Mouse (Mus musculus): ENCODE results near the gene Qrfp. TPM values are rescaled to one million over a fixed set of nuclear protein-coding genes. Genes with fewer than 3 reads are reported as not detected.

Qrfp gene
- polyA plus RNA-seq (2012; ENCODE audit: insufficient read depth, insufficient read length, missing spikeins), result not detected in 2 replicates

DNA sequence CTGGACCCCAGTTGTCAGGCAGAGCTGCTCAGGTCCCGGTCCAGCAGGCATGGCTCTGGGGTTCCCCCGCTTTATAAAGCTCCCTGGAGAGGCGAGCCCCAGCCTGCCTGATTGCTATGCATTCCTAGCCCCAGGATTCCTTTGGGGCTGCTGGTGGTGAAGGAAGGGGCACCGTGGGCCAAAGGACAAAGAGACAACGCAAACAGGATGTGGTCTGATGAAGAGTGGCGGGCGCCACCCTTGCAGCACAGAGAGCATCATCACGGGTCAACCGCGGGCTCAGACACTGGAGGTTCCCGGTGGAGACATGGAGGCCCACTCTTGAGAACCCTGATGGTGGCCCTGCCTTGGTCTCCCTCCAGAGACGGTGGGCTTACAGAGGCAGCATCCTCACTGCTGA is at the start of gene Qrfp:
TSS of gene Qrfp (minus strand) at position 137 of the 400 bp plus-strand sequence.
- Histone ChIP-seq H3K4me3 (ENCODE audit: insufficient read depth, low read length) (no peak within 1 kb of the TSS), H3K27ac (ENCODE audit: insufficient read depth, low read depth, low read length) (no peak within 1 kb of the TSS), H3K4me1 (ENCODE audit: control insufficient read depth, insufficient read depth, low read length) (no peaks in the 10 kb centered on the region)
- TF ChIP-seq CTCF (IDR thresholded peaks at IDR 0.05; ENCODE audit: low read depth, low read length), result no peak
- no peak for TF ChIP-seq POLR2A (IDR thresholded peaks at IDR 0.05; ENCODE audit: borderline replicate concordance, low read depth, low read length)

DNA sequence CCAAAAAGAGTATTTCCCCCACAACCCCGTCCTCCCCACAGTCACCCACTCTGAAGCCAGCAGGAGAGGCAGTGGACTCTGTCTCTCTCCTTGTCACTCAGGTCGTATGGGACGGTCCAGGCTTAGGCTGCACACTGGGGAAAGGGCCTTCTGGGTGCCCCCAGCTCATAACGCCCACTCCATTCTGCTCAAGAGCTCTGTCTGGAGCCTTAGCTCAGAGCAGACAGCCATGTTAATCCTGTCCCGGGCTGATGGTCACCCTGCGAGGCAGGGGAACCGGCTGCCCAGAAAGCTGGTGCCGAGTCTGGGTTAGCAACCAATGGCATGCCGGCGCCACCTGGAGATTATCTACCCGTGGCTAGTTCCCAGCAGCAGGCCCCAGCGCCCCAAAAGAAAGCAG is 48.1 kb upstream of the Qrfp start:
- H3K4me1 ChIP-seq (ENCODE audit: control insufficient read depth, insufficient read depth, low read length), result no peaks in the 10 kb centered on the region
- no peak overlapping the region for H3K4me3 ChIP-seq (ENCODE audit: insufficient read depth, low read length)
- no peak overlapping the region for H3K27ac ChIP-seq (ENCODE audit: insufficient read depth, low read depth, low read length)
- TF ChIP-seq CTCF (IDR thresholded peaks at IDR 0.05; ENCODE audit: low read depth, low read length), result no peak
- no peak for TF ChIP-seq POLR2A (IDR thresholded peaks at IDR 0.05; ENCODE audit: borderline replicate concordance, low read depth, low read length)

DNA sequence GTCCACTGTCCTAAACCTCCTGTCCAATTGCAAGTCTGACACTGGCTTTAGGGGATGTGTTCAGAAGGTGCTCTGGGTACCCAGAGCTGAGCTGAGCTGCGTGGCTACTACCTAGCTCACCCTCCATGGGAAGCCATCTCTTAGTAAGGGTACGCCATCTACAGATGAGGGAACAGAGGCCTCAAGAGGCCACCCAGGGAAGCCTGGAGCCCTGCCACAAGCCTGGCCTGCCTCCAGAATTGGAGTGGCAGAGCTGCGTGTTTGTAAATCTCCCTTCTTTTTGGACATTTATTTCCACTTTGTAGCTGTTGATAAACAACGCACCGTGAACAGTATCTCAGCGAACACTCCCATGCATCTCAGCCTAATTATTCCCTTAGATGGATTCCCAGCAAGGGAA is 46.8 kb upstream of the Qrfp start:
- TF ChIP-seq CTCF (IDR thresholded peaks at IDR 0.05; ENCODE audit: low read depth, low read length) (no peak), POLR2A (IDR thresholded peaks at IDR 0.05; ENCODE audit: borderline replicate concordance, low read depth, low read length) (no peak)
- no peak overlapping the region for H3K4me3 ChIP-seq (ENCODE audit: insufficient read depth, low read length)
- H3K4me1 ChIP-seq (ENCODE audit: control insufficient read depth, insufficient read depth, low read length), result no peaks in the 10 kb centered on the region
- H3K27ac ChIP-seq (ENCODE audit: insufficient read depth, low read depth, low read length), result no peak overlapping the region

DNA sequence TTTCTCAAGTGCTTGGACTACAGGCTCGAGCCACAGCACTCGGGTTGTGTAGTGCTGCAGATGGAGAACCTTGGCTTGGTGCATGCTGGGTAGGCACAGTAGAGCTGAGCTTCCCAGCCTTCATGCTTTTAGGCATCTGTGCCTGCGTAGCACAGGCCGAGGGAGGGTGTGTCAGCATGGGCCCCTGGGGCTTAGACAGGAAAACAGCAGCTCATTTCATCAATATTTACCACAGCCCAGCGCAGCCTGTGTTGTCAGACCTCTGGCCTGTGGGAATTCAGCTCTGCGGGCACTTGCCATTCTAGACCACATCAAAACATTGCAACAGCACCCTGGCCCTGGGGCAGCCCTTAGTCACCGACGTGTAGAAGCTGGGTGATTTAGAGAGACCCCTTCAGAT is 45.6 kb upstream of the Qrfp start:
- Histone ChIP-seq H3K27ac (ENCODE audit: insufficient read depth, low read depth, low read length) (no peak overlapping the region), H3K4me3 (ENCODE audit: insufficient read depth, low read length) (no peak overlapping the region), H3K4me1 (ENCODE audit: control insufficient read depth, insufficient read depth, low read length) (no peaks in the 10 kb centered on the region)
- TF ChIP-seq CTCF (IDR thresholded peaks at IDR 0.05; ENCODE audit: low read depth, low read length) (no peak), POLR2A (IDR thresholded peaks at IDR 0.05; ENCODE audit: borderline replicate concordance, low read depth, low read length) (no peak)

DNA sequence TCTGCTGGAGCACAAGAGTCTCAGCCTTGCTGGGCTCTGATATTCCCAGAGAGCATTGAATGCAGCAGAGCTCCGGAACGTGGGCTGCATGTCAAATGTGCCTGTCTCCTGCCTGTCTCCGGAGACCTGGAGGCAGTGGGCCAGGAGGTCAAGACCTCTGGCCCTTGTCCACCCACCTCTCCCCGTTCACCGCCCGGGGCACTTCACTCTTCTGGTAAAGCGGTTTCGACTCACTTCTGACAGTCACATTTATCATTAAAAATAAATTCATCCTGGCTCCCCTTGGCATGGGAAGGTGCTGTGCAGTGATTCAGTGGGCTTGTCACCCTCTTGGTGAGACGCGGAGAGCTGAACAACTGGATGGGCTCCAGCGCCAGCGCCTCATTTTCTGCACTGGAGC is 39.8 kb upstream of the Qrfp start:
- no peaks in the 10 kb centered on the region for H3K4me1 ChIP-seq (ENCODE audit: control insufficient read depth, insufficient read depth, low read length)
- no peak for TF ChIP-seq POLR2A (IDR thresholded peaks at IDR 0.05; ENCODE audit: borderline replicate concordance, low read depth, low read length)
- TF ChIP-seq CTCF (IDR thresholded peaks at IDR 0.05; ENCODE audit: low read depth, low read length), result no peak
- H3K27ac ChIP-seq (ENCODE audit: insufficient read depth, low read depth, low read length), result no peak overlapping the region
- no peak overlapping the region for H3K4me3 ChIP-seq (ENCODE audit: insufficient read depth, low read length)

DNA sequence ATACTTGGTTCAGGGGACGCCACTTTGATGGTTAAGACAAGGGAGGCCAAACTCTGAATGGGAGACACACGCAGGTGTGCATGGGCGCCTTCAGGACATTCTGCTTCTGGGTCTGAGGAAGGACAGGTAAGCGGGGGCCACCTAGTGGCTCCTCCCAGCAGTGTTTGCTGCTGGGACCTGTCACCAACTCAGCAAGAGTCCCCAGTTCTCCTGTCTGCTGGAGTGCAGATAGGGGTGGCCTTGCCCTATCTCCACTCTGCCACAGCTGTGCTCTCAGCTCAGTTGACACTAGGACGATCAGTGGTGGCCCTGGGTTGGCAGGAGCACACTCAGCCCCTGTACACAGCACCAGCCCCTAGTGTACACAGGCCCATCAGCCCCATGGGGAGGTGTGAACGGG is 37.5 kb upstream of the Qrfp start:
- TF ChIP-seq POLR2A (IDR thresholded peaks at IDR 0.05; ENCODE audit: borderline replicate concordance, low read depth, low read length) (no peak), CTCF (IDR thresholded peaks at IDR 0.05; ENCODE audit: low read depth, low read length) (no peak)
- no peak overlapping the region for H3K27ac ChIP-seq (ENCODE audit: insufficient read depth, low read depth, low read length)
- no peaks in the 10 kb centered on the region for H3K4me1 ChIP-seq (ENCODE audit: control insufficient read depth, insufficient read depth, low read length)
- no peak overlapping the region for H3K4me3 ChIP-seq (ENCODE audit: insufficient read depth, low read length)

DNA sequence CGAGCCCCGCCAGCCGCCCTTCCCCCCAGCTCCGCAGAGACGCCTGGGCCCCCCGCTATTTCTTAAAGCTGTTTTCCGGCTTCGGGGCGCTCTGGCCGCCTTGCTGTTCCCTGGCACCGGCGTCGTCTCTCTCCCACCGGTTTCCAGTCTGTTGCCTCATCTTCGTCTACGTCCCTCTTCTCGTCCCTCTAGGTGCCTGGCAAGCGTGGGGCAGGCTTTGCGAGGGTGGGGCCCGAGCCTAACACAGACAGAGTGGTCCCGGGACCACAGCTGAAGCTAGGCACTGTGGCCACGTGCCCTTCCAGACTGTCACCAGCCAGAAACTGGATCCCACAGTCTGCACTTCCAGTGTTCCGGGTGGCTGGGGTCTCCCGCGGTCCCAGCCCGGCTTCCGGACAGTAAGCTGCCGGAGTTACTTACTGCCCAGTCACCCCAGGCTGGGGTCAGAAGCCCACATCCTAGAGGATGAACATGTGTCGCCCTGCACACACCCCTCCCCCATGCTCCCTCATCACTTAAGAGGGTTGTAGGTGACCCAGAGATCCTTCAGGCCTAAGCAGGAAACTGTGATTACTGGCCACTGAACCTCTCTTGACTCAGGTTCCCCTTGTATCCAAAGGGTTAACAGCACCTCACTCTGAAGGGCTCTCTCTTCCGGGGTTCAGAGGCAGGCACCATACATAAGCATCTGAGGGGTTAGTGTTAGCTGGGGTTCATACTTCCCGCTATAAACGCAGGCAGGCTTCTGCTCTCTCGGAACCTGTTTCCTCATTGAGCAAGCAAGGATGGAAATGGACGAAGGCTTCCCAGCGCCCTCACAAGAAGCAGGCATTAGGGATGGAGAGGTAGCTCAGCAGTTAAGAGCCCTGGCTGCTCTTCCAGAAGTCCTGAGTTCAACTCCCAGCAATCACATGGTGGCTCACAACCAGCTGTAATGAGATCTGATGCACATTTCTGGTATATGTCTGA is 36.6 kb upstream of the Qrfp start:
- H3K4me1 ChIP-seq (ENCODE audit: control insufficient read depth, insufficient read depth, low read length), result no peaks in the 10 kb centered on the region
- TF ChIP-seq POLR2A (IDR thresholded peaks at IDR 0.05; ENCODE audit: borderline replicate concordance, low read depth, low read length) (no peak), CTCF (IDR thresholded peaks at IDR 0.05; ENCODE audit: low read depth, low read length) (no peak)
- 0 out of 2 replicates have a peak overlapping the region, but pooled peaks have one; percentile 25 for H3K4me3 ChIP-seq (ENCODE audit: insufficient read depth, low read length)
- H3K27ac ChIP-seq (ENCODE audit: insufficient read depth, low read depth, low read length), result no peak overlapping the region

DNA sequence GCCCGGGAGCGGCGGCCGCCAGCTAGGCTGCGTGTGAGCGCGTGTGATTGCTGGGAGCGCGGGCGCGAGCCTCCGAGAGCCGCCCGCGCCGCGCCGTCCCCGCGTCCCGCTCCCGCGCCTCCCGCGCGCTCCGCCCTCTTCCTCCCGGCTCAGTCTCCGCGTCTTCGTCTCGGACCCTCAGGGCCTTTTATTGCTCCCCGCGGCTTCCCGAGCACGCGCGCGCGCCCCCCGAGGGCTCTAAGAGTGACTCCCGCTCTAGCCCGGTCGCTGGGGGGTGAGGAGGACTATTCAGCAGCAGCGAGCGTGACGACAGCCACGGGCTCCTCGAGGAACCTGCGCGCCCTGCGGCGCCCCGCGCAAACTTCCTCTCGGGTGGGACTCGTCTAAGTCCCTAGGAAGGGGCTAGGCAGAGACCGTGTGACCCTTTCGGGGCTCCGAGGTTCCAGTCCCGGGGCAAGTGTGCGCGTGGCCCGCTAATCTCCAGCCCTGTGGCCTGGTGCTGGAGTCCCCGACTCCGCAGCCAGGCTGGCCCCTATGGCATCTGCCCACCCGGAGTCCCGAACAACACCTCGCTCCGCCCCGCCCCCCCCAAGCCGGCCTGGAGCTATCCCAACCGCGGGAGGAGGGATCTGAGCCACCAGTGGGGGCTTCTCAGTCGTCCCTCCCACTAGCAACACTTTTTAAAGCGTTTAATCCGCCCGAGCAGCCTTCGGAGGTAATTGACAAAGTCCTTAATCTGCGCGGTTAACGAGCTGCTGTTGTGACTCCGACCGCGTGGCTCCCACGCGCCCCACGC is 35.7 kb upstream of the Qrfp start, which contains the start of gene Fibcd1:
TSS of gene Fibcd1 (minus strand) at position 110 of the 796 bp plus-strand sequence.
- H3K27ac ChIP-seq (ENCODE audit: insufficient read depth, low read depth, low read length), result no peak within 1 kb of the TSS
- H3K4me1 ChIP-seq (ENCODE audit: control insufficient read depth, insufficient read depth, low read length), result no peaks in the 10 kb centered on the region
- TF ChIP-seq CTCF (IDR thresholded peaks at IDR 0.05; ENCODE audit: low read depth, low read length) (no peak), POLR2A (IDR thresholded peaks at IDR 0.05; ENCODE audit: borderline replicate concordance, low read depth, low read length) (no peak)
- H3K4me3 ChIP-seq (ENCODE audit: insufficient read depth, low read length), result 0 out of 2 replicates have a peak within 1 kb of the TSS, but pooled peaks have one; percentile 25

DNA sequence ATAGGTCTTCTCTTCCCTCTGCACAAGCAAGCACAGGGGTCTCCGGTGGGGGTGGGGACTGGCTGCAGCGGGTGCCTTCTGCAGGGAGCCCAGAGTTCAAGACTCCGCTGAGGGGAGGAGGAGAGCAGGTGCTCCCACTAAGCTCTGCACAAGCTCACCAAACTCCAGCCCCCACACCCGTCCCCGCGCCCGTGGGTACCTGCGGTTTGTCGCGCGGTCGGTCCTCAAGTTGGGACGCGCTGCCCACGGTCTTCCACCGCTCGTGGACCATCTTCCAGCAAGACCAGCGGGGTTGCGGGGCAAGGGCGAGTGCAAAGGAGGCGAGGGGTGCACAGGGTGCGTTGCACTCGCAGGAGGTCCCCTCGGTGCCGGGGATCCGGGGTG is 35.1 kb upstream of the Qrfp start:
- no peaks in the 10 kb centered on the region for H3K4me1 ChIP-seq (ENCODE audit: control insufficient read depth, insufficient read depth, low read length)
- H3K27ac ChIP-seq (ENCODE audit: insufficient read depth, low read depth, low read length), result no peak overlapping the region
- no peak overlapping the region for H3K4me3 ChIP-seq (ENCODE audit: insufficient read depth, low read length)
- TF ChIP-seq POLR2A (IDR thresholded peaks at IDR 0.05; ENCODE audit: borderline replicate concordance, low read depth, low read length) (no peak), CTCF (IDR thresholded peaks at IDR 0.05; ENCODE audit: low read depth, low read length) (no peak)

All from bone marrow macrophage, adult 2 months (primary cell).